Mouse (Mus musculus) embryo, embryonic 10.5 days (tissue): ENCODE results near the gene Gm10720.
A peak's percentile ranks its signal among the peaks of the same experiment; 100 is the strongest.
"Not testable (repeated sequence)": the region's sequence is repeated elsewhere in the genome, so short reads cannot be mapped to it uniquely, and the experiment has no call there.

Source experiments
- DNase-seq: peaks from one replicate; pipeline ENCODE4 v3.0.0-alpha.2; 2015; ENCODE audit warnings: low spot score

Gm10720 gene

DNA sequence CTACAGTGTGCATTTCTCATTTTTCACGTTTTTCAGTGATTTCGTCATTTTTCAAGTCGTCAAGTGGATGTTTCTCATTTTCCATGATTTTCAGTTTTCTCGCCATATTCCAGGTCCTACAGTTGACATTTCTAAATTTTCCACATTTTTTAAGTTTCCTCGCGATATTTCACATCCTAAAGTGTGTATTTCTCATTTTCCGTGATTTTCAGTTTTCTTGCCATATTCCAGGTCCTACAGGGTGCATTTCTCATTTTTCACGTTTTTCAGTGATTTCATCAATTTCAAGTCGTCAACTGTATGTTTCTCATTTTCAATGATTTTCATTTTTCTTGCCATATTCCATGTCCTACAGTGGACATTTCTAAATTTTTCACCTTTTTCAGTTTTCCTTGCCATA is at the start of gene Gm10720:
Gene Gm10720 (plus strand): TSS at position 301 of the 400 bp plus-strand sequence.
- not testable (repeated sequence) for DNase-seq

GRCm38 (mm10) chr9:3000445-3000972 is 14.9 kb upstream of the Gm10720 start, which contains the start of gene Gm10722:
Gene Gm10722, plus strand, starts transcription at chr9:3000922.
- peak; percentile 50 for DNase-seq

DNA sequence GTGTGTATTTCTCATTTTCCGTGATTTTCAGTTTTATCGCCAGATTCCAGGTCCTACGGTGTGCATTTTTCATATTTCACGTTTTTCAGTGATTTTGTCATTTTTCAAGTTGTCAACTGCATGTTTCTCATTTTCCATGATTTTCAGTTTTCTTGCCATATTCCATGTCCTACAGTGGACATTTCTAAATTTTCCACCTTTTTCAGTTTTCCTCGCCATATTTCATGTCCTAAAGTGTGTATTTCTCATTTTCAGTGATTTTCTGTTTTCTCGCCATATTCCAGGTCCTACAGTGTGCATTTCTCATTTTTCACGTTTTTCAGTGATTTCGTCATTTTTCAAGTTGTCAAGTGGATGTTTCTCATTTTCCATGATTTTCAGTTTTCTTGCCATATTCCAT is 14.4 kb upstream of the Gm10720 start:
- not testable (repeated sequence) for DNase-seq

- peak; percentile 24 for DNase-seq
These were observed 13.3 kb upstream of the Gm10720 start for GRCm38 (mm10) chr9:3001948-3002659.

DNA sequence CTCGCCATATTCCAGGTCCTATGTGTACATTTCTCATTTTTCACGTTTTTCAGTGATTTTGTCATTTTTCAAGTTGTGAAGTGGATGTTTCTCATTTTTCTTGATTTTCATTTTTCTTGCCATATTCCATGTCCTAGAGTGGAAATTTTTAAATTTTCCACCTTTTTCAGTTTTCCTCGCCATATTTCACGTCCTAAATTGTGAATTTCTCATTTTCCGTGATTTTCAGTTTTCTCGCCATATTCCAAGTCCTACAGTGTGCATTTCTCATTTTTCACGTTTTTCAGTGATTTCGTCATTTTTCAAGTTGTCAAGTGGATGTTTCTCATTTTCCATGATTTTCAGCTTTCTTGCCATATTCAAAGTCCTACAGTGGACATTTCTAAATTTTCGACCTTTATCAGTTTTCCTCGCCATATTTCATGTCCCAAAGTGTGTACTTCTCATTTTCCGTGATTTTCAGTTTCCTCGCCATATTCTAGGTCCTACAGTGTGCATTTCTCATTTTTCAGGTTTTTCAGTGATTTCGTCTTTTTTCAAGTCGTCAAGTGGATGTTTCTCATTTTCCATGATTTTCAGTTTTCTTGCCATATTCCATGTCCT is 12.6 kb upstream of the Gm10720 start, which contains the start of gene Gm11168:
Gene Gm11168 (plus strand): TSS at position 553 of the 603 bp plus-strand sequence.
- DNase-seq, result not testable (repeated sequence)

GRCm38 (mm10) chr9:3006179-3006578 is 9.3 kb upstream of the Gm10720 start:
- DNase-seq, result not testable (repeated sequence)

DNA sequence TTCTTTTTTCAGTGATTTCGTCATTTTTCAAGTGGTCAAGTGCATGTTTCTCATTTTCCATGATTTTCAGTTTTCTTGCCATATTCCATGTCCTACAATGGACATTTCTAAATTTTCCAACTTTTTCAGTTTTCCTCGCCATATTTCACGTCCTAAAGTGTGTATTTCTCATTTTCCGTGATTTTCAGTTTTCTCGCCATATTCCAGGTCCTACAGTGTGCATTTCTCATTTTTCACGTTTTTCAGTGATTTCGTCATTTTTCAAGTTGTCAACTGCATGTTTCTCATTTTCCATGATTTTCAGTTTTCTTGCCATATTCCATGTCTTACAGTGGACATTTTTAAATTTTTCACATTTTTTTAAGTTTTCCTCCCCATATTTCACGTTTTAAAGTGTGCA is 8.8 kb upstream of the Gm10720 start:
- not testable (repeated sequence) for DNase-seq

- peak; percentile 10 for DNase-seq
These were observed 8.2 kb upstream of the Gm10720 start for GRCm38 (mm10) chr9:3007272-3007671.

DNA sequence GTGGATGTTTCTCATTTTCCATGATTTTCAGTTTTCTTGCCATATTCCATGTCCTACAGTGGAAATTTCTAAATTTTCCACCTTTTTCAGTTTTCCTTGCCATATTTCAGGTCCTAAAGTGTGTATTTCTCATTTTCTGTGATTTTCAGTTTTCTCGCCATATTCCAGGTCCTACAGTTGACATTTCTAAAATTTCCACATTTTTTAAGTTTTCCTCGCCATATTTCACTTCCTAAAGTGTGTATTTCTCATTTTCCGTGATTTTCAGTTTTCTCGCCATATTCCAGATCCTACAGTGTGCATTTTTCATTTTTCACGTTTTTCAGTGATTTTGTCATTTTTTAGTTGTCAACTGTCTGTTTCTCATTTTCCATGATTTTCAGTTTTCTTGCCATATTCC is 6.1 kb upstream of the Gm10720 start:
- DNase-seq, result not testable (repeated sequence)

DNA sequence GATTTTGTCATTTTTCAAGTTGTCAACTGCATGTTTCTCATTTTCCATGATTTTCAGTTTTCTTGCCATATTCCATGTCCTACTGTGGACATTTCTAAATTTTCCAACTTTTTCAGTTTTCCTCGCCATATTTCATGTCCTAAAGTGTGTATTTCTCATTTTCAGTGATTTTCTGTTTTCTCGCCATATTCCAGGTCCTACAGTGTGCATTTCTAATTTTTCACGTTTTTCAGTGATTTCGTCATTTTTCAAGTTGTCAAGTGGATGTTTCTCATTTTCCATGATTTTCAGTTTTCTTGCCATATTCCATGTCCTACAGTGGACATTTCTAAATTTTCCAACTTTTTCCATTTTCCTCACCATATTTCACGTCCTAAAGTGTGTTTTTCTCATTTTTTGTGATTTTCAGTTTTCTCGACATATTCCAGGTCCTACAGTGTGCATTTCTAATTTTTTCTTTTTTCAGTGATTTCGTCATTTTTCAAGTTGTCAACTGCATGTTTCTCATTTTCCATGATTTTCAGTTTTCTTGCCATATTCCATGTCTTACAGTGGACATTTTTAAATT is 3.3 kb upstream of the Gm10720 start:
- DNase-seq, result not testable (repeated sequence)

DNA sequence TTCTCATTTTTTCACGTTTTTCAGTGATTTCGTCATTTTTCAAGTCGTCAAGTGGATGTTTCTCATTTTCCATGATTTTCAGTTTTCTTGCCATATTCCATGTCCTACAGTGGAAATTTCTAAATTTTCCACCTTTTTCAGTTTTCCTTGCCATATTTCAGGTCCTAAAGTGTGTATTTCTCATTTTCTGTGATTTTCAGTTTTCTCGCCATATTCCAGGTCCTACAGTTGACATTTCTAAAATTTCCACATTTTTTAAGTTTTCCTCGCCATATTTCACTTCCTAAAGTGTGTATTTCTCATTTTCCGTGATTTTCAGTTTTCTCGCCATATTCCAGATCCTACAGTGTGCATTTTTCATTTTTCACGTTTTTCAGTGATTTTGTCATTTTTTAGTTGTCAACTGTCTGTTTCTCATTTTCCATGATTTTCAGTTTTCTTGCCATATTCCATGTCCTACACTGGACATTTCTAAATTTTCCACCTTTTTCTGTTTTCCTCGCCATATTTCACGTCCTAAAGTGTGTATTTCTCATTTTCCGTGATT is 2.6 kb upstream of the Gm10720 start, which contains the start of gene Gm10721:
Gene Gm10721 (plus strand): TSS at position 408 of the 547 bp plus-strand sequence.
- DNase-seq, result not testable (repeated sequence)

DNA sequence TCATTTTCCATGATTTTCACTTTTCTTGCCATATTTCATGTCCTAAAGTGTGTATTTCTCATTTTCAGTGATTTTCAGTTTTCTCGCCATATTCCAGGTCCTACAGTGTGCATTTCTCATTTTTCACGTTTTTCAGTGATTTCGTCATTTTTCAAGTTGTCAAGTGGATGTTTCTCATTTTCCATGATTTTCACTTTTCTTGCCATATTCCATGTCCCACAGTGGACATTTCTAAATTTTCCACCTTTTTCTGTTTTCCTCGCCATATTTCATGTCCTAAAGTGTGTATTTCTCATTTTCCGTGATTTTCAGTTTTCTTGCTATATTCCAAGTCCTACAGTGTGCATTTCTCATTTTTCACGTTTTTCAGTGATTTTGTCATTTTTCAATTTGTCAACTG is 442 bp downstream of the Gm10720 start:
- DNase-seq, result not testable (repeated sequence)

DNA sequence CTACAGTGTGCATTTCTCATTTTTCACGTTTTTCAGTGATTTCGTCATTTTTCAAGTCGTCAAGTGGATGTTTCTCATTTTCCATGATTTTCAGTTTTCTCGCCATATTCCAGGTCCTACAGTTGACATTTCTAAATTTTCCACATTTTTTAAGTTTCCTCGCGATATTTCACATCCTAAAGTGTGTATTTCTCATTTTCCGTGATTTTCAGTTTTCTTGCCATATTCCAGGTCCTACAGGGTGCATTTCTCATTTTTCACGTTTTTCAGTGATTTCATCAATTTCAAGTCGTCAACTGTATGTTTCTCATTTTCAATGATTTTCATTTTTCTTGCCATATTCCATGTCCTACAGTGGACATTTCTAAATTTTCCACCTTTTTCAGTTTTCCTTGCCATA is 1.7 kb downstream of the Gm10720 start, which contains the start of gene Gm10719:
Gene Gm10719 (plus strand): TSS at position 301 of the 400 bp plus-strand sequence.
- DNase-seq, result not testable (repeated sequence)

DNA sequence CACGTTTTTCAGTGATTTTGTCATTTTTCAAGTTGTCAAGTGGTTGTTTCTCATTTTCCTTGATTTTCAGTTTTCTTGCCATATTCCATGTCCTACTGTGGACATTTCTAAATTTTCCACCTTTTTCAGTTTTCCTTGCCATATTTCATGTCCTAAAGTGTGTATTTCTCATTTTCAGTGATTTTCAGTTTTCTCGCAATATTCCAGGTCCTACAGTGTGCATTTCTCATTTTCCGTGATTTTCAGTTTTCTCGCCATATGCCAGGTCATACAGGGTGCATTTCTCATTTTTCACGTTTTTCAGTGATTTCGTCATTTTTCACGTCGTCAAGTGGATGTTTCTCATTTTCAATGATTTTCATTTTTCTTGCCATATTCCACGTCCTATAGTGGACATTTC is 3.5 kb downstream of the Gm10720 start:
- not testable (repeated sequence) for DNase-seq

GRCm38 (mm10) chr9:3019835-3020727 is 4.6 kb downstream of the Gm10720 start:
- DNase-seq, result not testable (repeated sequence)

DNA sequence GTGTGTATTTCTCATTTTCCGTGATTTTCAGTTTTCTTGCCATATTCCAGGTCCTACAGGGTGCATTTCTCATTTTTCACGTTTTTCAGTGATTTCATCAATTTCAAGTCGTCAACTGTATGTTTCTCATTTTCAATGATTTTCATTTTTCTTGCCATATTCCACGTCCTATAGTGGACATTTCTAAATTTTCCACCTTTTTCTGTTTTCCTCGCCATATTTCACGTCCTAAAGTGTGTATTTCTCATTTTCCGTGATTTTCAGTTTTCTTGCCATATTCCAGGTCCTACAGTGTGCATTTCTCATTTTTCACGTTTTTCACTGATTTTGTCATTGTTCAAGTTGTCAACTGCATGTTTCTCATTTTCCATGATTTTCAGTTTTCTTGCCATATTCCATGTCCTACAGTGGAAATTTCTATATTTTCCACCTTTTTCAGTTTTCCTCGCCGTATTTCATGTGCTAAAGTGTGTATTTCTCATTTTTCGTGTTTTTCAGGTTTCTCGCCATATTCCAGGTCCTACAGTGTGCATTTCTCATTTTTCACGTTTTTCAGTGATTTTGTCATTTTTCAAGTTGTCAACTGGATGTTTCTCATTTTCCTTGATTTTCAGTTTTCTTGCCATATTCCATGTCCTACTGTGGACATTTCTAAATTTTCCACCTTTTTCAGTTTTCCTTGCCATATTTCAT is 7.0 kb downstream of the Gm10720 start:
- DNase-seq, result peak; percentile 15

GRCm38 (mm10) chr9:3023312-3023984 is 8.0 kb downstream of the Gm10720 start, which contains the start of gene Gm10718:
Gene Gm10718, plus strand, starts transcription at chr9:3023547.
- not testable (repeated sequence) for DNase-seq

DNA sequence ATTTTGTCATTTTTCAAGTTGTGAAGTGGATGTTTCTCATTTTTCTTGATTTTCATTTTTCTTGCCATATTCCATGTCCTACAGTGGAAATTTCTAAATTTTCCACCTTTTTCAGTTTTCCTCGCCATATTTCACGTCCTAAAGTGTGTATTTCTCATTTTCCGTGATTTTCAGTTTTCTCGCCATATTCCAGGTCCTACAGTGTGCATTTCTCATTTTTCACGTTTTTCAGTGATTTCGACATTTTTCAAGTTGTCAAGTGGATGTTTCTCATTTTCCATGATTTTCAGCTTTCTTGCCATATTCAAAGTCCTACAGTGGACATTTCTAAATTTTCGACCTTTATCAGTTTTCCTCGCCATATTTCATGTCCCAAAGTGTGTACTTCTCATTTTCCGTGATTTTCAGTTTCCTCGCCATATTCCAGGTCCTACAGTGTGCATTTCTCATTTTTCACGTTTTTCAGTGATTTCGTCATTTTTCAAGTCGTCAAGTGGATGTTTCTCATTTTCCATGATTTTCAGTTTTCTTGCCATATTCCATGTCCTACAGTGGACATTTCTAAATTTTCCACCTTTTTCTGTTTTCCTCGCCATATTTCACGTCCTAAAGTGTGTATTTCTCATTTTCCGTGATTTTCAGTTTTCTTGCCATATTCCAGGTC is 8.7 kb downstream of the Gm10720 start:
- not testable (repeated sequence) for DNase-seq

GRCm38 (mm10) chr9:3024912-3025467 is 9.5 kb downstream of the Gm10720 start, which contains the start of gene Gm10717:
Gene Gm10717, plus strand, starts transcription at chr9:3025417.
- not testable (repeated sequence) for DNase-seq
